Mouse (Mus musculus) yolk sac, embryonic 10.5 days (tissue): Measurements from ENCODE around the gene Ank2.
A peak's percentile ranks its signal among the peaks of the same experiment; 100 is the strongest.
"Not testable (repeated sequence)": the region's sequence is repeated elsewhere in the genome, so short reads cannot be mapped to it uniquely, and the experiment has no call there.

Experiments used
- DNase-seq: peaks from one replicate; pipeline ENCODE4 v3.0.0-alpha.2; 2017; ENCODE audit warnings: low spot score

The Ank2 gene

DNA sequence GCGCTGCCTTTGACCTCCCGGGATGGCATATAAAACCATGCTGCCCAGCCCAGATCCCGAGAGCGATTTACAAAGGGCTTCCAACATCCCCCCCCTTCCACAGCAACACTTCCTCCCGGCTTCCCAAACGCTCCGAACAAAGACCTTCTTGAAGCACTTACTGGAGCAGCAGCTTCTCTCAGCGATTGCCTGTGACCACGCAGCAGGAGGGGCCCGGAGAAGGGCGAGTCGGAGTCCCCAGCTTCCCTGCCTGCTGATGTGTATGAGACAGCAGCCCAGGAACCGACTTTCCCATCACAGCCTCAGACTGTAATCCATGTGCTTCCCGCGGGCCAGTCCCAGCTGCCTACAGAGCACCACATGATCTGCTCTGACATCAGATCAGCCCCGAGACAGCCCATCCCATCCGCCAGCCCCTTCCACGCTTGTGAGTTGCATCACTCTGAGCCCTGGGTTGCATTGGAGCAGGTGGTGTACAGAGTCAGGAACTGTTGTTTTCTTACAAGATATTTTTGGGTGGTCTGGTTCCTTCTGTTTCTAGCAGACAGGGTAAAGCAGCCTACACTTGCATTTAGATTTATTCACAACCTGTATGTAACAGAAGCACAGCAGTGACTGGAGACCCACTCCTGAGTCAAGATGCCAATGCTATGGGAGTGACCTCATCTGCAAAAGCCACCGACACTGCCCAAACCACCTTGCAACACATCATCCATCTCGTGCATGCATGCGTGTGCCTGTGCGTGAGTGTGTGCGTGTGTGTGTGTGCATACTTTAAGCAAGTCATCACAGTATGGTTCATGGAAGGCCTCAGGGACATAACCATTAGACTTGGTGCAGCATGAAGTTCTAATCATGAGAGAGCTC is 90.2 kb downstream of the Ank2 start:
- peak; percentile 49 for DNase-seq

GRCm38 (mm10) chr3:127407868-127408574 is 91.1 kb downstream of the Ank2 start:
- no peak for DNase-seq

GRCm38 (mm10) chr3:127406883-127407282 is 92.3 kb downstream of the Ank2 start:
- no peak for DNase-seq

DNA sequence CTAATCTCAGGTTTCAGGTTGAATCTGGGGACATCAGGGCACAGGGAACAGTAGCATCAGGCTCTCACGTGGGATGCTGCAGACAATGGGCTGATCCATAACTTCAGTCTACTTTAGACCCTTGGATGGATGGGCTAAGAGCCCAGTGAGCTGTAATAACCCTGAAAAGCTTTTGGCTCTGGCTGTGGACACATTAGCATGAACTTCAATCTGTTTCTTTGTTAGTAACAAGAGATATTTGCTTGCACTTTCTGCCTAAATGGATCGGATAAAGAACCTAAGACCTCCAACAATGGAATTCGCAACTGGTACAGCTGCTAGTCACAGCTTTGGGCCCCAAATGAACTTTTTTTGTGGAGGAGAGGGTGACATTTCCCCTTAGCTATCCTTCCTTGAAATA is 94.8 kb downstream of the Ank2 start:
- no peak for DNase-seq

GRCm38 (mm10) chr3:127400976-127401375 is 98.2 kb downstream of the Ank2 start:
- no peak for DNase-seq

DNA sequence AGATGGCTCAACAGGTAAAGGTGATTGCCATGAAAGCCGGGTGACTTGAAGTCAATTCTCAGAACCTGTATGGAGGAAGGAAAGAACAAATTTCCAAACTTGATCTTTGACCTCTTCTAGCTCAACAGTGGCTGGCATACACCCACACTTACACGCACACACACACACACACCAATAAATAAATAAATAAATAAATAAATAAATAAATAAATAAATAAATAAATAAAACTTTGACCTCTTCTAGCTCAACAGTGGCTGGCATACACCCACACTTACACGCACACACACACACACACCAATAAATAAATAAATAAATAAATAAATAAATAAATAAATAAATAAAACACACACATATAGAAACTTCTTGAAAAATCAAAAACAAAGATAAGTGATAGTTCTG is 98.7 kb downstream of the Ank2 start:
- DNase-seq = not testable (repeated sequence)

DNA sequence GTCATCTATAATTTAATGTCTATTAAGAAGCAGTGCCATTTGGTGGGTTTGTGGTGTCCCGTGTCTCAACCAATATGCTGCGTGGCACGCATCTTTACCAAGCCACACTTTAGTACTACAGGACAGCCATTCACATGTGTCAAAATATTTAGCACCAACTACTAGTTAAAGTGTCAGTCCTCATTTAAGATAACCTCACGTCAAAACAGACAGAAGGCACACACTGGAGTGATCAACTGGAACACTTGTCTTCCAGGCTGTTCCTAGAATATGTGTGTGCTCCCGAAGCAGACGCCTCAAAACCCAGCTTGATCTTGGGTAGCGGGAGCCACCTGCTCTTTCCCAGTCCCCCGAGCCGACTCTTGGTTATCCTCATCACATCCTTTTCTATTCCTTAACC is 101.4 kb downstream of the Ank2 start:
- DNase-seq = no peak

GRCm38 (mm10) chr3:127395202-127395601 is 103.9 kb downstream of the Ank2 start:
- DNase-seq = no peak

DNA sequence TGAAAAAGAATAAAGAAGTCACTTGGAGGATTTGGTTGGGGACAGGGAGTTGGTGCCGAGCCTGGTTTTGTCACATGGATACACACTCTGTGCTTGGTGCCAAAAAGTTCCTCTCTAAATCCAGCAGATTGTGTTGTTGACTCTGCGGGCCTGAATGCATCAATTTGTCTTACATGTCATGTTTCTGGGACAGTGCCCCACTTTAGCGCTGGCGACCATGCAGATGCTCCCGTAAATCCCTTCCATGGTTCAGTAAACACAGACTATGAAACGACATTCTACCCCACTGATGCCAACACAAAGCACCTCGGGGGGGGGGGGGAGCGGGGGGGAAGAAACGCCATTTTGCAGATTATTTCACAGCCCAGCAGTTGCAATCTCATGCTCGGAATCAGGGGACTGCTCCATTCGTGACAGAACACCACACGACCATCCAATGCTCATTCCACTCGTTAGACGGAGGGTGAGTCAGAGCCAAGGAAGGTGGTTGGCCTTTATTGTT is 112.1 kb downstream of the Ank2 start:
- DNase-seq = no peak

GRCm38 (mm10) chr3:127383231-127383630 is 115.9 kb downstream of the Ank2 start:
- DNase-seq = no peak

DNA sequence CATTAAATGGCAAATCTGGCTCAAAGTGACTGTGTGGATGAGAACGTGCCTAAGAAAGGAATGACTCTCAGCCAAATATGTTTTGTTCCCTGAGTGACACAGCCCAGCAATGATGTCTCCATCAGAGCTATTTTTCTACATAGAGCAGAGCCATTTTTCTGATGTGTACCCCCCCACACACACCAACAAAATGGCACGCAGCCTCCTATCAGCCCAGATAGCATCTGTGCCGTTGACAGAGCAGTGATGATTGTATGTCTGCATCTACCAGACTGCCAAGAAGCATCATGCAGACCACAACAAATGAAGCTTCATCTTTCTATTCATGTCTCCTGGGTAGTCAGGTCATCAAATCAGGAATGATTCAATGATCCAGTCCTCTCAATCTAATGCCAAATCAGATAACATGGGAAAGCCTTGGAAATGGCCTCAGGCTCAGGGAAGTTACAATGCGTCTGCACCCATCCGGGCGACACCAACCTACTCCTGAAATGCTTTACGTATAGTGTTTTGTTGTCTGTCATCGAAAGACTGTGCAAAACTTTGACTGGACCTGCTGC is 122.2 kb downstream of the Ank2 start:
- DNase-seq = no peak

DNA sequence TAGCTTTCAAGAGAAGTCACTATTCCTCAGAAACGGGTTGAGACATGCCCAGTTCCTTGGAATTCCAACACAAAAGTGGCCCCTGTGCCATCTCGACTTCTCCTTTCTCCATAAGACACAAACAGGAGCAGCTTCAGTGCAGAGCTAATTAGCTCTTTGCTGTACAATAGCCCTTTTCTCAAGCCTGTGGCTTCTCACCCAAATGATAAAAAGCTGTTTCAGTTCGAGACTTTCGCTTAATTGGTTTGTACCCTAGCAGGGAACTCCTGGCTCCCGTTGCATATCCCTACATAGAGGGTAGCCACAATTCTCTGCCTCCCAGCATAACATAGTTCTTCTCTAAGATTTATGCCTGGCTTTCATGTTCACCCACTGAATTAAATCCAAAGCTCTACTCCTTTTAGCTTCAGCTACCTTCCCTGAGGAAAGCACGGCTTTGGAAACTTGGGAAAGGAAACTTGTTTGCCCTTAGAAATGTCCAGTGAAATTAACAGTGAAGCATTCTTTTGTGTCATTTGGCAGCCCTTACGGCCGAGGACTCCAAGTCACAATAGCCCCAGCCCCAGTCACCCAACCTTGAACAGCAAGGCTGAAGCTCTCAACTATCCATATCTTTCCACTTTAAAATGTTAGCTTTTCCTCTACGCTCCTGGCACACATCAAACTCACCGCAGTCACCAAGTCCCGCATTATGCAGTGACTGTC is 123.0 kb downstream of the Ank2 start:
- DNase-seq = no peak

DNA sequence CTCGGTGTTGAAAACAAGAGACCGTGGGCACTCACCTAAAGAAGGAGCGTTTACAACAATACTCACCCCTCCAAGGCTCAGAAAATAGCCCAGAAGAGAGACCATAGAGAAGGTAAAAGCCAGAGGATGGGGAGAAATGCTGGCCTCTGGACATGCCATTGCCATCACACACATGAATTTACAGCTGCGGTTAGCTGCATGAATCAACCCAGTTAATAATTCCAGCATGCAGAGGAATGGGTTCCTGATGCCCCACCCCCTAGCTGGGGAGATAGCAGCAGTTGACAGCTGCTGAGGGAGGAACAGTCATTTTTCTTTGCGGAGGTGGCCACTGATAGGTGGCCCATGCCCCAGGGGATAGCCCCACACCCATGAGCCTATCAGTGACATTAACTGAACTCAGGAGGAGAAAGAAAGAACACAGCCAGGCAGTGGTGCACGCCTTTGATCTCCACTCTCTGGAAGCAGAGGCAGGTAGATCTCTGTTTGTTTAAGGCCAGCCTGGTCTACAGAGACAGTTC is 124.9 kb downstream of the Ank2 start:
- DNase-seq = no peak

DNA sequence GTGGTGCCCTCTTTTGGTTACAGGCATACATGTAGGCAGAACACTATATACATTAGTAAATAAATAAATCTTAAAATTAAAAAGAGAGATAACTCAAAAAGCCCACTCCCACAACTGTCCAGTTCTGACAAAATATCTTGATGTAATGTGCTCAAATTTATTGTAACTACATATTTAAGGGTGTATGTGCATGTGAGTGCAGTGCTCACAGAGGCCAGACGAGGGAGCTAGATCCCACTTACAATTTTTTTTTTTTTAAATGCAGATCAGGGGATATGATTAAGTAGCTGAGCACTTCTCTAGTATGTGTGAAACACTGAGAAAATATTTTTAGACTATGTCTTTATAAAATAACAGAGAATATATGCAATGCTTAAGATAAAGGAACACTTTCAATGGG is 127.4 kb downstream of the Ank2 start:
- no peak for DNase-seq

DNA sequence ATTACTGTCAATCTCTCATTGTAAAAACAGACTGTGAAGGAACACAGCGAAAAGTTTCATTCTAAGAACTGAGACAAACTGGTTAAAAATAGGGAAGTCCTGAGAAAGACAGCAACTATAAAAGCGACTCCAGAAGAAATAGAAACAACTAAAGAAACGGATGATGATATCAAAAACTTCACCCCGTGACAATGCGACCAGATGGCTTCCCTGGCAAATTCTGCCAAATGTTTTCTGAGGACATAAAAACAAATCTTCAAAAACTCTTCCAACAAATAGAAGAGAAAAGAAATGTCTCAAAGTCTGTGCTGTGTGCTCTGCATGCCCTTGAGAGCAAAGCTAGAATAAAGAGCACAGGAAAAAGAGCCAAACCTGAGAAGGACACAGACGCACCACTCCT is 129.6 kb downstream of the Ank2 start:
- DNase-seq = no peak

DNA sequence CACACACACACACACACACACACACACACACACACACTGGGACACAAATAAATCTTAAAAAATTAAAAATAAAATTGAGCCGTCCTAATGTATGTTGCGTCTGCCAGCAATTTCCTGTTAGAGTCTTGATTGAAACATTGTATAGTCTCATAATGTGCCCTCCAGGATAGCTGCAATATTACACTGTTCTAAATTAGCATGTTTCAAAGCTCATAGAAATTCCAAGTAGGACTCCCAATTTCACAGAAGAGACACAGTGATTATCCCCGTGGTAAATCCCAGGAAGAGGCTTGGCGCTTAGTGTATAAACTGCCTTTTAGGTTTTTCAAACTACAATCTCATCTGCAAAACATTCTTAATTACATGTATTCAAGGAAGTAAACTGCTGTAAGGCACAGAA is 131.7 kb downstream of the Ank2 start:
- DNase-seq = no peak

DNA sequence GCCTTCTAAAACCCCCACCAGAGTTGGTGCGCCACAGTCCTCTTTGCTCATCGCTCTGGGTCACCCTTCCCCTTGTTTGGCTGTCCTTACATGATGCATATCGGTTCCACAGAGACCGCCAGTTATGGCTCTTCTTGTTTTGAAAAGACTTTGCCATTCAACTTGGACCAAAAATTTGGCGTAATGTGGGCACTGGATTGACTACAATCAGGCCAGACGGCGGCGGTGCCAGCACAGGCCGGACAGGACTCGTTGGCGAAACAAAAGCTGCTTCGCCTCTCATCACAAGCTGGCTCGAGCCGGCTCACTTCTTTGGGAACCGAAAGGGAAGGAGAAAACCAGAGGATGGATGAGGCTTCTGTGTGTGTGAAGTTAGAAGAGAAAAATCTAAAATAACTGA is 135.6 kb downstream of the Ank2 start:
- no peak for DNase-seq

DNA sequence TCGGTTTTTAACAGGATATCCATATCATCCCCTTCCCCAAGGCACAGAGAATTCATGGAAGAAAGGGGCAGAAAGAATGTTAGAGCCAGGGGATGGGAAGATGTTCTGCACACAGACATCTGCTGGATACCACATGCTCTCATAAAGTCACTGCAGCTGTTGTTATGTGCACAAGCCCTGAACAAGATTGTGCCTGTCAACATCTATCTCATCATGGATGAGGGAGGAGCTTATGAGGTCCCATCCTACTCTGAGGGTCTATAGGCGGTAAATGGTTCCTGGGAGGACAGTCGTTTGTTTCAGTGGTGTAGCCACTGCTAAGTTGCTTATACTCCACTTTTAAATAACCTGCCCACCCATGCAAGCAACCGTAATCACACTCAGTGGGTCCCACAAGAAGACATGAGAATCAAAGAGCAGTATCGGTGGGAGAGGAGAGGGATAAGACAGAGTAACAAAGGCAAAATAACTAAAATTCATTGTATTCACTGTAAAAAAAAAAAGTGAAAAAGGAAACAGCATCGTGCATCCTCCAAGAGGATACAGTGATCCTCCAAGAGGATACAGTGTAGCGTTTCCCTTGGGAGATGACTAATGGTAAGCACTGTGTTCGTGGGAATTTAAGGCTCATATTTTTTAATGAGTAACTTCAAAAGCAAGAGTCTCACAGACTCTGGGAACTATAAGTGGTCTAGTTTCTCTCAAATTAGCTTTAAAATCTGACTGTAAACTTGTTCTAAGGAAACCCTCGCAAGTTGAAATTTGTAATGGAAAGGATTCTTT is 136.3 kb downstream of the Ank2 start:
- no peak for DNase-seq

- DNase-seq = no peak
Observed at GRCm38 (mm10) chr3:127361846-127362245, 137.3 kb downstream of the Ank2 start.

DNA sequence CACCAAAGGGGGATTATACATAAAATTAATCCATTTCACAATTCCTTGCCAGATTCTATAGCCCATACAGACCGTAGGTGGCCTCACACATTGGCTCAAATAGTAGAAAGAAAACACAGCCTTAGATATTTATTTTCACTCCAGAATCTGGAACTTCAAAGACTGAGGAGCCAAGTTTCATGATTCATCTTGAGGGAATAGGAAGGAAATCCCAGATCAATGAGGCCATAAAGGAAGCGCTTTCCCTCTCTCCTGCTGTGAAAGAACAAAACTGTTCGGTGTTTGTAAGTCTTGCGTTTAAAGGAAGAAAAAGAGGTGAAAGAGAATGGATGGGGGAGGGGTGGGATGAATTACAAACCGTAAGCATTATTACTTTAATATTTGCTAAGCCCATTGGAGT is 137.8 kb downstream of the Ank2 start:
- no peak for DNase-seq

DNA sequence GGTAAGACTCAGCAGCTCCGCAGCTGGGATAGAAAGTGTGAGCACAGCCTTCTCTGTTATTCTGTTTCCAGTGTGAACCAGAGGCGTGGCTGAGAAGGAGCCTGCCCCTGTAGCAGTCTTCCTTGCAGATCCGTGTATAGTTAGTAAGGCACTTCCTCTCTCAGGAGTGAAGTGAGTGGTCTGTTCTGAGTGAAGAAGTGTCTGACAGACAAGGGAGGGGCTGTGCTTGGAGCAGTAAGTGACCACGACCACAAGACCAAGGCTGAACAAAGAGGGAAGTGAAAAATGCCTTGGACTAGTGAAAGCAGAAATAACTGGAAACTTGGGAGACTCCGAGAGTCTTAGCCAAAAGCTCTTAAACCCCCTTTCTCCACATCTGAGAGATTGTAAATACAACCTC is 143.9 kb downstream of the Ank2 start:
- no peak for DNase-seq
